Mouse (Mus musculus): ENCODE results near the gene Ctnna3.
"Not testable (repeated sequence)": the region's sequence is repeated elsewhere in the genome, so short reads cannot be mapped to it uniquely, and the experiment has no call there.

The Ctnna3 gene

GRCm38 (mm10) chr10:64418396-64418795, 988.5 kb downstream of the Ctnna3 start:
- intact Hi-C loops (cut with DNase I), result not testable (repeated sequence)

DNA sequence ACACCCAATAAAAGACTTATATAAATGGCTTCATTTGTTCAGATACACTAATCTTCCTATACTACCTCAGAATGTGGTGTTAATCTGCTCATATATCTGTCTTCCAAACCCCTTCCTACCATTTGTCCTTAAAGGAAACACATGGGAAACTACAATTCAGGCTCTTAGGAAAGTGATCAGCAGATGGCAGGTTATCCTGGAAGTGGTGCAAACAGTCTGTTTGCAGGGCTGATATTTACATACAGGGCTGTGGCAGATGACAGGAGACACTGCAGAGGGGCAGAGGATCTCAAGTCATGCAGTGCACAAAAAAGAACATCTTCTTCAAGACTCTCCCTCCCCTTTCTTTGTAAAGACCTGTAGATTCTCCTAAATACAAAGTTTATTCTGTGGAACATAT, 1008.8 kb downstream of the Ctnna3 start:
- intact Hi-C loops (cut with DNase I), result no loop called here

GRCm38 (mm10) chr10:64448624-64449023, 1018.7 kb downstream of the Ctnna3 start:
- intact Hi-C loops (cut with DNase I), result no loop called here

- intact Hi-C loops (cut with DNase I), result no loop called here
Measured at GRCm38 (mm10) chr10:64483281-64483680, 1053.4 kb downstream of the Ctnna3 start.

GRCm38 (mm10) chr10:64489471-64489870, 1059.6 kb downstream of the Ctnna3 start:
- intact Hi-C loops (cut with DNase I), result loop anchor here (5.0 kb wide), 1 partner anchor 1613 kb away; no protein-coding TSS in a partner anchor

- intact Hi-C loops (cut with DNase I), result no loop called here
Measured at GRCm38 (mm10) chr10:64543647-64544046, 1113.7 kb downstream of the Ctnna3 start.

- intact Hi-C loops (cut with DNase I), result no loop called here
Measured at GRCm38 (mm10) chr10:64544389-64544788, 1114.5 kb downstream of the Ctnna3 start.

GRCm38 (mm10) chr10:64571311-64571710, 1141.4 kb downstream of the Ctnna3 start:
- intact Hi-C loops (cut with DNase I), result no loop called here

DNA sequence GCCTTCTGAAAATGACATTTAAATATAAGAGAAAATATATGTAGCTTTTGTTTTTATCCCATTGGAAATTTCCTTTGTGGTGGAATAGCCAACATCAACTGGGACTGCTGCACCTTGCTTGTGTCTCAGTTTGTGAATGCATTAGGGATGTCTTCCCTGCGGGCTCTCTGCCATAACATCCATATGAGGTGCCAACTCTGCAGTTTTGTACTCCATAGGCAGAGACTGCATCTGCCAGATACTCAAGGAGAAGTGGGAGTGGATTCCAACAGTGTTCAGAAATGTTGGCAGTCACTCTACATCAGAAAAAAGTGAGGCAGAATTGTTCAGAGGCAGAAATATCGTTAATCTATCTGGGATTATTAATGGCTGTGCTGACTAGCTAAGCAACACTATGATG, 1158.2 kb downstream of the Ctnna3 start:
- intact Hi-C loops (cut with DNase I), result no loop called here

- intact Hi-C loops (cut with DNase I), result no loop called here
Measured at GRCm38 (mm10) chr10:64636760-64637159, 1206.9 kb downstream of the Ctnna3 start.

DNA sequence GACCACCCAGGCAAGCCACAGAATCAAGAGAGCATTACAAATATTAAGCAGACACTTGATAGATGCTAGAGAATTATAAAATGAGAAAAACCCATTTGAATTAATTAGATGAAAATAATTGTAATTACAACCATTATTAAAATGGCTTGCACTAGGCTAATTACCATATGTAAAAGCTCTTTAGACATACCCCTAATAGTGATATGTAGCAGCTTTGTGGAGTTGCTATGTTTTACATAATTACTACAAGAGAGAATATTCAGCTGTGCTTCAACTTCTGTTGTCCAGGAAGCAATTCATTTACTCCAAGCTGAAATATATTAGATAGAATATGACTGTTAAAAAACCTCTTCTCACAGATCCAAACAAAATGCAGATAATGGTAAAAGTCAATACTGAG, 1209.2 kb downstream of the Ctnna3 start:
- intact Hi-C loops (cut with DNase I), result no loop called here

DNA sequence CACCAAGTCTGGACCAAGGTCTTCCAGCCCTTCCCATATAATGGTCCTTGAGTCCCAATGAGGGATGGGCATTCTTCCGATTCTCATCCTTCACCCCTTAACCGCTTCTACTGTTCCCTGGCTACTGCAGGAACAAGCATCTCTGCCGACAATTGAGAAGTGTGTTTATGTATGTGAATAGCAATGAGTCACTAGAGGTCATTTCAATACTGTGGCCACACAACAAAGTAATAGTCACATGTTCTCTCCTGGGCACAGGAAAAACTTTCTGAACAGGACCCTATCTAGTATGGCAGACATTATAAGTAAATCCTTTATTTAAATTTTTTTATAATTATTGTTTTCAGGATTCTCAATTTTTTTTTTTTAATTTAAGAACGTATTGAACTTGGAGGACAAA, 1211.2 kb downstream of the Ctnna3 start:
- intact Hi-C loops (cut with DNase I), result no loop called here

- intact Hi-C loops (cut with DNase I), result no loop called here
Measured at GRCm38 (mm10) chr10:64641576-64641975, 1211.7 kb downstream of the Ctnna3 start.

GRCm38 (mm10) chr10:64643976-64644375, 1214.1 kb downstream of the Ctnna3 start:
- intact Hi-C loops (cut with DNase I), result no loop called here

DNA sequence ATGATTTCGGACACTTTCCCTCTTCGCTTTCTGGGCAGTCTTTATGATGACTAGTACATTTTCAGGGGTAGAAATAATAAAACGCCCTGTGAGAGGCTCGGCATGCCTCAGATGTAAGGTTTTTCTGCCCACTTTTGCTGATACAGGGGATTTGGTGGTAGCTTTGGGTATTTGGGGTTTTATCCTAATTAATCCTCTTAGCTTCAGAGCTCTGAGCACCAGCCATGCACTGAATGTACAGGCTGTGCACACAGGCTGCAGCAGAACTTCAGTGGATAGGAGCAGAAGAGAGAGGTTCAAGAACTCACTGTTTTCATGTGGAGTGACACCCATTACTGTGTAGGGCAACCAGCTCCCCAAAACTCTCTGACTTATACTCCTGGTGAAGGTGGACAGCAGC, 1231.3 kb downstream of the Ctnna3 start:
- intact Hi-C loops (cut with DNase I), result no loop called here

DNA sequence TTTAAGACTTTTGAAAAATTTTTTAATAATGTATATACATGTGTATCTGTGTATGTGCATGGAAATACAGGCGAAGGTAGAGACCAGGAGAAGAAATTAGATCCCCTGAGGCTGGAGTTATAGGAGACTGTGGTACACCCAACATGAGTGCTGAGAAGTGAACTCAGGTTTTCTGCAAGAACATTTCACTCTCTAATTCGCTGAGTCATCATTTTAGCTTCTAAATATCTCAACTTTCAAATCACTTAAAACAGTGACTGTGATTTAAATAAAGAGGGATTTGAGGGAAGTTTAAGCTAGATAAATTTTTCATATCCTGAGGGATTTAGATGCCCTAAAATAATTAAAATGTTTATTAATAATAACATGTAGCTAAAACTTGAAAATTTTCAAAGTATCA, 1241.6 kb downstream of the Ctnna3 start:
- intact Hi-C loops (cut with DNase I), result no loop called here

DNA sequence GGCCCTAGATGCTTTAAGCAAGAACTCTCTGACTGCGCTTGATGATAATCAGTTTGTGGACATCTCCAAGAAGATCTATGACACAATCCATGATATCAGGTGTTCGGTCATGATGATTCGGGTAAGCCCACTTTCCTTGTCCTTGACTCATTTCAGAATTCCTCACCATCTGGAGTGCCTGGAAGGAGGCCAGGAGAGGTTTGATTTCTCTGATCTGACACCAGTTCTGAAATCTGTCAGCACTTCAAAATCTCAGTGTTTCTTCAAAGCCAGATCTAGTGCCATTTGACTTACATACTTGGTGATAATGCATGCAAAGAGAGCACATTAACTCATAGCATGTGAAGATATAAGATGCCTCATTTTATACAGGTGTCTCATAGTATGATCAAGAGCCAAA, 1245.9 kb downstream of the Ctnna3 start:
- intact Hi-C loops (cut with DNase I), result no loop called here

- intact Hi-C loops (cut with DNase I), result no loop called here
Measured at GRCm38 (mm10) chr10:64710017-64710416, 1280.1 kb downstream of the Ctnna3 start.

- intact Hi-C loops (cut with DNase I), result no loop called here
Measured at GRCm38 (mm10) chr10:64718036-64718435, 1288.1 kb downstream of the Ctnna3 start.

GRCm38 (mm10) chr10:64735692-64736091, 1305.8 kb downstream of the Ctnna3 start:
- intact Hi-C loops (cut with DNase I), result no loop called here

- intact Hi-C loops (cut with DNase I), result no loop called here
Measured at GRCm38 (mm10) chr10:64736616-64737015, 1306.7 kb downstream of the Ctnna3 start.

DNA sequence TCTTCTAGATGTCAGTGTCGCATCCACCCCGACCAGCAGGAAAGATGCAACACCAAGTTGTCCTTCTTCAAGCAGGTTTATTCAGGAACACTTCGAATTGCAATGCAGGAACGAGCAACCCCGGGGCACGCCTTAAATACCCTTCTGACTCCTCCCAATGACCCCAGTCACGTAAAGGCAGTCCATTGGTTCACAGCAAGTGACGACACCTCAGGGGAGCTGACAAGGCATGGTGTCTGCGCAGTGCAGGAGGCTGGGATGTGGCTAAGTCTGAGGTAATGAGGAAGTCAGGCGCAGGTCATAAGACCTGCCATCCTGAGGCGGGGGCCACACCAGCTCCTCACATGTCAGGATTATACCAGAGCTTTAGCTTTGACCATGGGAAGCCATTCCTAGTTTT, 1311.8 kb downstream of the Ctnna3 start:
- intact Hi-C loops (cut with DNase I), result not testable (repeated sequence)

- intact Hi-C loops (cut with DNase I), result not testable (repeated sequence)
Measured at GRCm38 (mm10) chr10:64744099-64744498, 1314.2 kb downstream of the Ctnna3 start.

- intact Hi-C loops (cut with DNase I), result no loop called here
Measured at GRCm38 (mm10) chr10:64748651-64749050, 1318.8 kb downstream of the Ctnna3 start.

Data from adrenal gland (tissue).